Mouse (Mus musculus): ENCODE measurements at regions not wholly inside any gene's neighbourhood (a gene's known extent, or its start where the extent isn't known, plus 50 kb on each side); places are given as distances from the start of the nearest gene placed in this dataset.

DNA sequence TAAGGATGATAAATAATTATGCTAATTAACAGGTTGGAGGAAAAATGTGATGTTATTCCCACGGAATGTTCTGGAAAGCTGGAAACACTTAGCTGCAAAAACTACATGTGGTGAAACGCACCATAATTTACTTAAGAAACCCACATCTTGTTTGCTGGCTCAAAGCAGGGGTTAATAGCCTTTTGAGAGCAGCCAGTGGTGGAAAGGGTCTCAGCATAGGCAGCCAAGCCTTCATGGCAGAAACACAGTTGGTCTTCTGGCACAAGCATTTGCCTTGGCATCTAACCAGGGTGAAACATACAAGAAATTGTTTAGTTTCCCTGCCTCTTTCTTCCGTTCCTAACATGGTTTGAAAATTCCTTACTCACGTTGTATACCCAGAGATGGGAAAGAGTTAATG lies 192.1 kb upstream of the Gas1 start:
- H3K79me2 ChIP-seq (ENCODE audit: control insufficient read depth, insufficient read depth) = no peaks in the 10 kb centered on the region
- TF ChIP-seq MAX (IDR thresholded peaks at IDR 0.05; ENCODE audit: low read depth) (no peak), TCF12 (IDR thresholded peaks at IDR 0.05; ENCODE audit: insufficient read depth, poor library complexity, severe bottlenecking) (no peak), MYOG (IDR thresholded peaks at IDR 0.05; ENCODE audit: control insufficient read depth in 1 of 3, insufficient read depth in 1 of 3, insufficient read length in 2 of 3, low read depth in 2 of 3) (no peak), TCF3 (IDR thresholded peaks at IDR 0.05; ENCODE audit: insufficient read length, low read depth) (no peak), REST (IDR thresholded peaks at IDR 0.05; ENCODE audit: insufficient read depth, insufficient read length) (no peak), E2F4 (IDR thresholded peaks at IDR 0.05; ENCODE audit: insufficient read depth) (no peak), POLR2A (IDR thresholded peaks at IDR 0.05; ENCODE audit: insufficient read length, low read depth) (no peak), POLR2AphosphoS2 (IDR thresholded peaks at IDR 0.05; ENCODE audit: insufficient read length, low read depth) (no peak), CEBPB (IDR thresholded peaks at IDR 0.05; ENCODE audit: insufficient read depth, poor library complexity, severe bottlenecking) (no peak), USF1 (IDR thresholded peaks at IDR 0.05; ENCODE audit: low read depth) (no peak), SRF (IDR thresholded peaks at IDR 0.05; ENCODE audit: control insufficient read depth, insufficient read length, low read depth) (no peak), MYOD1 (IDR thresholded peaks at IDR 0.05; ENCODE audit: control insufficient read depth in 1 of 3, insufficient read length in 2 of 3, low read depth in 2 of 3) (no peak)
- no peaks in the 10 kb centered on the region for H3K36me3 ChIP-seq (ENCODE audit: control insufficient read depth, insufficient read depth)
- no peak overlapping the region for H3K4me2 ChIP-seq (ENCODE audit: low read depth)
- H3K27me3 ChIP-seq (ENCODE audit: control insufficient read depth, insufficient read depth, insufficient read length) = no peaks in the 10 kb centered on the region
- no peak overlapping the region for H3K4me3 ChIP-seq
- no peak overlapping the region for H3ac ChIP-seq (ENCODE audit: control insufficient read depth, insufficient read length)

GRCm38 (mm10) chr13:60371656-60372055 lies 194.5 kb upstream of the Gas1 start:
- H3K4me2 ChIP-seq (ENCODE audit: low read depth) = no peak overlapping the region
- H3K4me3 ChIP-seq = no peak overlapping the region
- TF ChIP-seq POLR2AphosphoS2 (IDR thresholded peaks at IDR 0.05; ENCODE audit: insufficient read length, low read depth) (no peak), CEBPB (IDR thresholded peaks at IDR 0.05; ENCODE audit: insufficient read depth, poor library complexity, severe bottlenecking) (no peak), POLR2A (IDR thresholded peaks at IDR 0.05; ENCODE audit: insufficient read length, low read depth) (no peak)
- H3K27me3 ChIP-seq (ENCODE audit: control insufficient read depth, insufficient read depth, insufficient read length) = no peaks in the 10 kb centered on the region
- no peak overlapping the region for H3ac ChIP-seq (ENCODE audit: control insufficient read depth, insufficient read length)
- no peaks in the 10 kb centered on the region for H3K79me2 ChIP-seq (ENCODE audit: control insufficient read depth, insufficient read depth)
- no peaks in the 10 kb centered on the region for H3K36me3 ChIP-seq (ENCODE audit: control insufficient read depth, insufficient read depth)

GRCm38 (mm10) chr13:60376705-60377104 lies 199.5 kb upstream of the Gas1 start:
- H3K79me2 ChIP-seq (ENCODE audit: control insufficient read depth, insufficient read depth) = no peaks in the 10 kb centered on the region
- no peak overlapping the region for H3K4me2 ChIP-seq (ENCODE audit: low read depth)
- no peak for TF ChIP-seq CEBPB (IDR thresholded peaks at IDR 0.05; ENCODE audit: insufficient read depth, poor library complexity, severe bottlenecking)
- no peak for TF ChIP-seq POLR2A (IDR thresholded peaks at IDR 0.05; ENCODE audit: insufficient read length, low read depth)
- no peak for TF ChIP-seq E2F4 (IDR thresholded peaks at IDR 0.05; ENCODE audit: insufficient read depth)
- TF ChIP-seq TCF12 (IDR thresholded peaks at IDR 0.05; ENCODE audit: insufficient read depth, poor library complexity, severe bottlenecking) = no peak
- no peak for TF ChIP-seq MAX (IDR thresholded peaks at IDR 0.05; ENCODE audit: low read depth)
- TF ChIP-seq MYOG (IDR thresholded peaks at IDR 0.05; ENCODE audit: control insufficient read depth in 1 of 3, insufficient read depth in 1 of 3, insufficient read length in 2 of 3, low read depth in 2 of 3) = no peak
- TF ChIP-seq REST (IDR thresholded peaks at IDR 0.05; ENCODE audit: insufficient read depth, insufficient read length) = no peak
- TF ChIP-seq MYOD1 (IDR thresholded peaks at IDR 0.05; ENCODE audit: control insufficient read depth in 1 of 3, insufficient read length in 2 of 3, low read depth in 2 of 3) = no peak
- TF ChIP-seq SRF (IDR thresholded peaks at IDR 0.05; ENCODE audit: control insufficient read depth, insufficient read length, low read depth) = no peak
- TF ChIP-seq TCF3 (IDR thresholded peaks at IDR 0.05; ENCODE audit: insufficient read length, low read depth) = no peak
- TF ChIP-seq USF1 (IDR thresholded peaks at IDR 0.05; ENCODE audit: low read depth) = no peak
- no peak for TF ChIP-seq POLR2AphosphoS2 (IDR thresholded peaks at IDR 0.05; ENCODE audit: insufficient read length, low read depth)
- no peak overlapping the region for H3K4me3 ChIP-seq
- H3ac ChIP-seq (ENCODE audit: control insufficient read depth, insufficient read length) = no peak overlapping the region
- H3K36me3 ChIP-seq (ENCODE audit: control insufficient read depth, insufficient read depth) = no peaks in the 10 kb centered on the region
- no peaks in the 10 kb centered on the region for H3K27me3 ChIP-seq (ENCODE audit: control insufficient read depth, insufficient read depth, insufficient read length)

GRCm38 (mm10) chr13:60382855-60383254 lies 205.7 kb upstream of the Gas1 start:
- H3ac ChIP-seq (ENCODE audit: control insufficient read depth, insufficient read length) = no peak overlapping the region
- H3K27me3 ChIP-seq (ENCODE audit: control insufficient read depth, insufficient read depth, insufficient read length) = no peaks in the 10 kb centered on the region
- TF ChIP-seq POLR2A (IDR thresholded peaks at IDR 0.05; ENCODE audit: insufficient read length, low read depth) (no peak), TCF3 (IDR thresholded peaks at IDR 0.05; ENCODE audit: insufficient read length, low read depth) (no peak), SRF (IDR thresholded peaks at IDR 0.05; ENCODE audit: control insufficient read depth, insufficient read length, low read depth) (no peak), CEBPB (IDR thresholded peaks at IDR 0.05; ENCODE audit: insufficient read depth, poor library complexity, severe bottlenecking) (no peak), E2F4 (IDR thresholded peaks at IDR 0.05; ENCODE audit: insufficient read depth) (no peak), MYOG (IDR thresholded peaks at IDR 0.05; ENCODE audit: control insufficient read depth in 1 of 3, insufficient read depth in 1 of 3, insufficient read length in 2 of 3, low read depth in 2 of 3) (no peak), USF1 (IDR thresholded peaks at IDR 0.05; ENCODE audit: low read depth) (no peak), MYOD1 (IDR thresholded peaks at IDR 0.05; ENCODE audit: control insufficient read depth in 1 of 3, insufficient read length in 2 of 3, low read depth in 2 of 3) (no peak), REST (IDR thresholded peaks at IDR 0.05; ENCODE audit: insufficient read depth, insufficient read length) (no peak), POLR2AphosphoS2 (IDR thresholded peaks at IDR 0.05; ENCODE audit: insufficient read length, low read depth) (no peak), MAX (IDR thresholded peaks at IDR 0.05; ENCODE audit: low read depth) (no peak), TCF12 (IDR thresholded peaks at IDR 0.05; ENCODE audit: insufficient read depth, poor library complexity, severe bottlenecking) (no peak)
- no peak overlapping the region for H3K4me2 ChIP-seq (ENCODE audit: low read depth)
- H3K4me3 ChIP-seq = no peak overlapping the region
- H3K36me3 ChIP-seq (ENCODE audit: control insufficient read depth, insufficient read depth) = no peaks in the 10 kb centered on the region
- no peaks in the 10 kb centered on the region for H3K79me2 ChIP-seq (ENCODE audit: control insufficient read depth, insufficient read depth)

GRCm38 (mm10) chr13:60398836-60399235 lies 202.9 kb upstream of the Dapk1 start:
- H3K4me3 ChIP-seq = no peak overlapping the region
- no peak overlapping the region for H3K4me2 ChIP-seq (ENCODE audit: low read depth)
- H3ac ChIP-seq (ENCODE audit: control insufficient read depth, insufficient read length) = no peak overlapping the region
- no peaks in the 10 kb centered on the region for H3K27me3 ChIP-seq (ENCODE audit: control insufficient read depth, insufficient read depth, insufficient read length)
- TF ChIP-seq POLR2A (IDR thresholded peaks at IDR 0.05; ENCODE audit: insufficient read length, low read depth) (no peak), MYOD1 (IDR thresholded peaks at IDR 0.05; ENCODE audit: control insufficient read depth in 1 of 3, insufficient read length in 2 of 3, low read depth in 2 of 3) (no peak), POLR2AphosphoS2 (IDR thresholded peaks at IDR 0.05; ENCODE audit: insufficient read length, low read depth) (no peak)
- no peaks in the 10 kb centered on the region for H3K36me3 ChIP-seq (ENCODE audit: control insufficient read depth, insufficient read depth)
- no peaks in the 10 kb centered on the region for H3K79me2 ChIP-seq (ENCODE audit: control insufficient read depth, insufficient read depth)

Data from myocyte (in vitro differentiated cells).